Comparison of ENCODE assay signal across 9 mouse cellular contexts in genomic region chr13:23763242-23763585, GRCm38 (mm10). TPM values are rescaled to one million over a fixed set of nuclear protein-coding genes. Genes with fewer than 3 reads are reported as not detected.
DNase-seq lines count a peak whose midpoint lies in the region; ATAC-seq and TF ChIP-seq lines count a peak whose summit lies in the region.
"Had no signal": no experiment of that assay in that cellular context is flagged by ENCODE, and none has a peak within 500 bp of the region (broad histone marks: within the 10 kb centered on the region; RNA-seq: fewer than 3 reads in every experiment).

No protein-coding gene starts in this region.

- H3K27ac ChIP-seq in heart, embryonic 12.5 days (ENCODE audit: poor library complexity, severe bottlenecking), result peak overlapping the region; percentile 94
- peak overlapping the region; percentile 84 for H3K27ac ChIP-seq in forebrain, embryonic 16.5 days (ENCODE audit: low read length)
- H3K27ac ChIP-seq in liver, postnatal 0 days (ENCODE audit: low read depth), result peak overlapping the region; percentile 97

- WGBS in heart, embryonic 12.5 days, result 1% methylated on average over 10 of the region's 10 CpGs
- WGBS in forebrain, embryonic 16.5 days, result under 1% methylated on average over 10 of the region's 10 CpGs
- 1% methylated on average over 10 of the region's 10 CpGs for WGBS in liver, postnatal 0 days (ENCODE audit: insufficient replicate concordance)

- peak overlapping the region; percentile 57 for H3K4me3 ChIP-seq in heart, embryonic 12.5 days
- peak overlapping the region; percentile 79 for H3K4me3 ChIP-seq in E14TG2a.4 (replicated peaks; ENCODE audit: low read length)
- H3K4me3 ChIP-seq in forebrain, embryonic 16.5 days (replicated peaks; ENCODE audit: low read length), result peak overlapping the region; percentile 63
- H3K4me3 ChIP-seq in liver, postnatal 0 days (ENCODE audit: low read depth, low read length), result peak overlapping the region; percentile 59

- no peaks in the 10 kb centered on the region for H3K36me3 ChIP-seq in heart, embryonic 12.5 days
- H3K36me3 ChIP-seq in E14TG2a.4 (ENCODE audit: insufficient read depth, low read length), result no peaks in the 10 kb centered on the region
- no peaks in the 10 kb centered on the region for H3K36me3 ChIP-seq in forebrain, embryonic 16.5 days (ENCODE audit: control insufficient read depth, insufficient read depth)
- no peaks in the 10 kb centered on the region for H3K36me3 ChIP-seq in liver, postnatal 0 days (replicated peaks; ENCODE audit: insufficient read depth, low read length)

- intact Hi-C loops in heart, postnatal 14 days (cut with DNase I), result loop anchor here (5.0 kb wide), 1 partner anchor 1721 kb away; the partner anchor contains the start of genes Hist1h2ag, Hist1h2bj and Hist1h4i

- no peak for DNase-seq in heart, postnatal 14 days
- DNase-seq in liver, postnatal 0 days, result no peak
- no peak for DNase-seq in frontal cortex, adult 2 months (ENCODE audit: extremely low spot score in 1 of 2, low spot score in 1 of 2)
- no peak for DNase-seq in right cerebral cortex, adult 2 months (ENCODE audit: low spot score in 2 of 2)

- H3K4me2 ChIP-seq in heart, embryonic 12.5 days, result peak overlapping the region; percentile 80
- H3K4me2 ChIP-seq in forebrain, embryonic 16.5 days (ENCODE audit: low read length), result peak overlapping the region; percentile 94
- H3K4me2 ChIP-seq in liver, postnatal 0 days (ENCODE audit: low read depth, low read length), result peak overlapping the region; percentile 84

- H3K4me1 ChIP-seq in heart, embryonic 12.5 days (replicated peaks), result peaks cover 24% of the 10 kb centered on the region
- H3K4me1 ChIP-seq in E14TG2a.4 (replicated peaks; ENCODE audit: low read depth, low read length), result peaks cover 46% of the 10 kb centered on the region
- peaks cover 25% of the 10 kb centered on the region for H3K4me1 ChIP-seq in forebrain, embryonic 16.5 days (replicated peaks; ENCODE audit: control insufficient read depth, insufficient read depth, low read length)
- peaks cover 24% of the 10 kb centered on the region for H3K4me1 ChIP-seq in liver, postnatal 0 days (ENCODE audit: insufficient read depth)

- H3K27me3 ChIP-seq in heart, embryonic 12.5 days (replicated peaks), result no peaks in the 10 kb centered on the region
- no peaks in the 10 kb centered on the region for H3K27me3 ChIP-seq in E14TG2a.4 (ENCODE audit: insufficient read depth, low read length)
- no peaks in the 10 kb centered on the region for H3K27me3 ChIP-seq in forebrain, embryonic 16.5 days (replicated peaks; ENCODE audit: control insufficient read depth, insufficient read depth, low read length)
- no peaks in the 10 kb centered on the region for H3K27me3 ChIP-seq in liver, postnatal 0 days (ENCODE audit: insufficient read depth, low read length)

- H3K9ac ChIP-seq in heart, embryonic 12.5 days, result peak overlapping the region; percentile 81
- H3K9ac ChIP-seq in forebrain, embryonic 16.5 days (replicated peaks; ENCODE audit: low read depth, low read length), result peak overlapping the region; percentile 37; the same call in 1 of the 2 replicates
- H3K9ac ChIP-seq in liver, postnatal 0 days (replicated peaks), result peak overlapping the region; percentile 79

- ATAC-seq in heart, embryonic 12.5 days (ENCODE audit: insufficient number of reproducible peaks, low FRiP score), result no peak
- ATAC-seq in forebrain, embryonic 16.5 days, result no peak
- no peak for ATAC-seq in liver, postnatal 0 days
- ATAC-seq in activated CD4-positive, CD25-positive, alpha-beta regulatory T cell, adult 4 months, result no peak

- TF ChIP-seq CTCF in E14TG2a.4 (conservative IDR thresholded peaks at IDR 0.05; ENCODE audit: low read length), result no peak
- TF ChIP-seq CTCF in liver, postnatal 0 days (IDR thresholded peaks at IDR 0.05; ENCODE audit: low read depth), result no peak

- TF ChIP-seq EP300 in liver, postnatal 0 days (IDR thresholded peaks at IDR 0.05; ENCODE audit: low read depth), result no peak

- no peaks in the 10 kb centered on the region for H3K9me3 ChIP-seq in heart, embryonic 12.5 days (replicated peaks)
- H3K9me3 ChIP-seq in E14TG2a.4 (ENCODE audit: low read length), result no peaks in the 10 kb centered on the region
- no peaks in the 10 kb centered on the region for H3K9me3 ChIP-seq in forebrain, embryonic 16.5 days (ENCODE audit: control insufficient read depth, low read length)
- no peaks in the 10 kb centered on the region for H3K9me3 ChIP-seq in liver, postnatal 0 days (ENCODE audit: low read length)

RNA-seq across cellular contexts. Expression of gene Hist1h1a, which starts 0.3 kb away (rescaled TPM):
- 0.54 and 1.4 TPM in 2 replicates for polyA plus RNA-seq in heart, embryonic 12.5 days (2016; fragmentation: Nextera tagmentation; extraction: Ambion mirVana)
- 10 to 100 TPM; 28.9 to 69.7 TPM for total RNA-seq in heart, postnatal 14 days (2021)
- polyA plus RNA-seq in forebrain, embryonic 16.5 days (2015; fragmentation: Nextera tagmentation; extraction: Ambion mirVana), result 0.70 and 1.0 TPM in 2 replicates
- 2.8 and 4.6 TPM in 2 replicates for polyA plus RNA-seq in liver, postnatal 0 days (2015; fragmentation: Nextera tagmentation; extraction: Ambion mirVana)
- polyA plus RNA-seq in frontal cortex, adult 2 months (2012; rRNA removed), result 0.36 and 0.58 TPM in 2 replicates
- polyA plus RNA-seq in activated CD4-positive, CD25-positive, alpha-beta regulatory T cell, adult 4 months (2017; shearing (Covaris generic)), result 1 to 10 TPM; 5.1 to 7.8 TPM

RNA-seq across cellular contexts. Expression of gene Hist1h3a, which starts 1.0 kb away (rescaled TPM):
- 1.7 and 3.5 TPM in 2 replicates for polyA plus RNA-seq in heart, embryonic 12.5 days (2016; fragmentation: Nextera tagmentation; extraction: Ambion mirVana)
- total RNA-seq in heart, postnatal 14 days (2021), result 100 to 1,000 TPM in 1 of 2 experiments, 10 to 100 TPM in 1; 55.1 to 114 TPM
- polyA plus RNA-seq in forebrain, embryonic 16.5 days (2015; fragmentation: Nextera tagmentation; extraction: Ambion mirVana), result 1.5 and 1.9 TPM in 2 replicates
- polyA plus RNA-seq in liver, postnatal 0 days (2015; fragmentation: Nextera tagmentation; extraction: Ambion mirVana), result 6.1 and 7.5 TPM in 2 replicates
- 0.86 and 1.2 TPM in 2 replicates for polyA plus RNA-seq in frontal cortex, adult 2 months (2012; rRNA removed)
- polyA plus RNA-seq in activated CD4-positive, CD25-positive, alpha-beta regulatory T cell, adult 4 months (2017; shearing (Covaris generic)), result 1 to 10 TPM in 1 of 2 experiments, under 1 TPM in 1; 0.73 to 1.7 TPM

RNA-seq across cellular contexts. Expression of gene Hist1h4a, which starts 2.2 kb away (rescaled TPM):
- not detected in 2 replicates for polyA plus RNA-seq in heart, embryonic 12.5 days (2016; fragmentation: Nextera tagmentation; extraction: Ambion mirVana)
- total RNA-seq in heart, postnatal 14 days (2021), result 10 to 100 TPM; 33.4 to 91.7 TPM
- not detected in 2 replicates for polyA plus RNA-seq in forebrain, embryonic 16.5 days (2015; fragmentation: Nextera tagmentation; extraction: Ambion mirVana)
- polyA plus RNA-seq in liver, postnatal 0 days (2015; fragmentation: Nextera tagmentation; extraction: Ambion mirVana), result 0.40 and 0.49 TPM in 2 replicates
- polyA plus RNA-seq in frontal cortex, adult 2 months (2012; rRNA removed), result 3.8 and 4.6 TPM in 2 replicates
- polyA plus RNA-seq in activated CD4-positive, CD25-positive, alpha-beta regulatory T cell, adult 4 months (2017; shearing (Covaris generic)), result 1 to 10 TPM in 1 of 2 experiments, not detected in 1; 3.1 TPM

RNA-seq across cellular contexts. Expression of gene Hist1h4b, which starts 6.4 kb away (rescaled TPM):
- polyA plus RNA-seq in heart, embryonic 12.5 days (2016; fragmentation: Nextera tagmentation; extraction: Ambion mirVana), result 2.1 and 2.3 TPM in 2 replicates
- 10 to 100 TPM; 44.8 to 83.6 TPM for total RNA-seq in heart, postnatal 14 days (2021)
- 1.5 TPM in 1 of 2 replicates, not detected in the other for polyA plus RNA-seq in forebrain, embryonic 16.5 days (2015; fragmentation: Nextera tagmentation; extraction: Ambion mirVana)
- polyA plus RNA-seq in liver, postnatal 0 days (2015; fragmentation: Nextera tagmentation; extraction: Ambion mirVana), result 2.5 and 3.2 TPM in 2 replicates
- 2.9 and 4.5 TPM in 2 replicates for polyA plus RNA-seq in frontal cortex, adult 2 months (2012; rRNA removed)
- polyA plus RNA-seq in activated CD4-positive, CD25-positive, alpha-beta regulatory T cell, adult 4 months (2017; shearing (Covaris generic)), result 1 to 10 TPM in 1 of 2 experiments, not detected in 1; 2.8 TPM

RNA-seq across cellular contexts. Expression of gene Trim38, which starts 6.5 kb away (rescaled TPM):
- polyA plus RNA-seq in heart, embryonic 12.5 days (2016; fragmentation: Nextera tagmentation; extraction: Ambion mirVana), result 0.13 TPM in 1 of 2 replicates, not detected in the other
- total RNA-seq in heart, postnatal 14 days (2021), result not detected
- not detected in 2 replicates for polyA plus RNA-seq in forebrain, embryonic 16.5 days (2015; fragmentation: Nextera tagmentation; extraction: Ambion mirVana)
- polyA plus RNA-seq in liver, postnatal 0 days (2015; fragmentation: Nextera tagmentation; extraction: Ambion mirVana), result not detected in 2 replicates
- 0.24 and 0.40 TPM in 2 replicates for polyA plus RNA-seq in frontal cortex, adult 2 months (2012; rRNA removed)
- not detected for polyA plus RNA-seq in activated CD4-positive, CD25-positive, alpha-beta regulatory T cell, adult 4 months (2017; shearing (Covaris generic))
- total RNA-seq: common myeloid progenitor, adult 5-6 weeks had no signal
